Mouse (Mus musculus) myocyte (in vitro differentiated cells): ENCODE data around the gene Pnrc2. TPM values are rescaled to one million over a fixed set of nuclear protein-coding genes. Genes with fewer than 3 reads are reported as not detected.

Experiments
- H3K27me3 ChIP-seq: one replicate; pipeline ENCODE4 v1.6.1; 2011; ENCODE audit not compliant: control insufficient read depth, insufficient read depth, insufficient read length
- H3K36me3 ChIP-seq: one replicate; pipeline ENCODE4 v1.6.1; 2011; ENCODE audit not compliant: control insufficient read depth, insufficient read depth
- H3K4me2 ChIP-seq: one replicate; pipeline ENCODE4 v1.6.1; 2011; ENCODE audit warnings: low read depth, control low read depth
- H3K4me3 ChIP-seq: one replicate; pipeline ENCODE4 v1.5.1; 2011; ENCODE audit warnings: mild to moderate bottlenecking, control low read depth, moderate library complexity
- H3K79me2 ChIP-seq: one replicate; pipeline ENCODE4 v1.6.1; 2011; ENCODE audit not compliant: control insufficient read depth, insufficient read depth
- H3ac ChIP-seq: one replicate; pipeline ENCODE4 v1.6.1; 2011; ENCODE audit not compliant: control insufficient read depth, insufficient read length
- CEBPB ChIP-seq: IDR thresholded peaks from 2 replicates; pipeline ENCODE4 v1.6.1; 2011; ENCODE audit warnings: mild to moderate bottlenecking, moderate library complexity; ENCODE audit not compliant: poor library complexity, insufficient read depth, severe bottlenecking
- E2F4 ChIP-seq: IDR thresholded peaks from one replicate; pipeline ENCODE4 v1.6.1; 2011; ENCODE audit warnings: mild to moderate bottlenecking, control low read depth, moderate library complexity; ENCODE audit not compliant: insufficient read depth
- MAX ChIP-seq: IDR thresholded peaks from one replicate; pipeline ENCODE4 v1.6.1; 2011; ENCODE audit warnings: low read depth, mild to moderate bottlenecking, control low read depth
- MYOD1 ChIP-seq, 3 experiments: IDR thresholded peaks; one replicate each; pipeline ENCODE4 v1.6.1; 2011; ENCODE audit warnings: control low read depth in 2 of 3, low read depth in 2 of 3, mild to moderate bottlenecking in 2 of 3, moderate library complexity in 1 of 3; ENCODE audit not compliant: insufficient read length in 2 of 3, control insufficient read depth in 1 of 3
- MYOG ChIP-seq, 3 experiments: IDR thresholded peaks; one replicate each; pipeline ENCODE4 v1.6.1; 2011; ENCODE audit warnings: control low read depth in 2 of 3, low read depth in 2 of 3, mild to moderate bottlenecking in 2 of 3; ENCODE audit not compliant: insufficient read length in 2 of 3, control insufficient read depth in 1 of 3, insufficient read depth in 1 of 3
- POLR2A ChIP-seq: IDR thresholded peaks from one replicate; pipeline ENCODE4 v1.6.1; 2011; ENCODE audit warnings: low read depth, mild to moderate bottlenecking, control low read depth, moderate library complexity; ENCODE audit not compliant: insufficient read length
- POLR2AphosphoS2 ChIP-seq: IDR thresholded peaks from one replicate; pipeline ENCODE4 v1.6.1; 2011; ENCODE audit warnings: low read depth, control low read depth; ENCODE audit not compliant: insufficient read length
- REST ChIP-seq: IDR thresholded peaks from one replicate; pipeline ENCODE4 v1.6.1; 2011; ENCODE audit warnings: mild to moderate bottlenecking, control low read depth, moderate library complexity; ENCODE audit not compliant: insufficient read depth, insufficient read length
- SRF ChIP-seq: IDR thresholded peaks from one replicate; pipeline ENCODE4 v1.6.1; 2011; ENCODE audit warnings: low read depth; ENCODE audit not compliant: control insufficient read depth, insufficient read length
- TCF12 ChIP-seq: IDR thresholded peaks from one replicate; pipeline ENCODE4 v1.6.1; 2011; ENCODE audit warnings: mild to moderate bottlenecking, control low read depth; ENCODE audit not compliant: poor library complexity, insufficient read depth, severe bottlenecking
- TCF3 ChIP-seq: IDR thresholded peaks from one replicate; pipeline ENCODE4 v1.6.1; 2011; ENCODE audit warnings: low read depth, control low read depth; ENCODE audit not compliant: insufficient read length
- USF1 ChIP-seq: IDR thresholded peaks from one replicate; pipeline ENCODE4 v1.6.1; 2011; ENCODE audit warnings: low read depth, mild to moderate bottlenecking, control low read depth, moderate library complexity
- polyA plus RNA-seq: library from polyadenylated mRNA; unstranded; fragments of >200 nt; fragmentation: generic; extraction: Trizol; gene quantifications from one replicate; pipeline ENCODE4 v1.2.1, GENCODE M21; 2012; ENCODE audit warnings: missing spikeins

The Pnrc2 gene
- polyA plus RNA-seq, 1 experiment, result 45.2 TPM

DNA sequence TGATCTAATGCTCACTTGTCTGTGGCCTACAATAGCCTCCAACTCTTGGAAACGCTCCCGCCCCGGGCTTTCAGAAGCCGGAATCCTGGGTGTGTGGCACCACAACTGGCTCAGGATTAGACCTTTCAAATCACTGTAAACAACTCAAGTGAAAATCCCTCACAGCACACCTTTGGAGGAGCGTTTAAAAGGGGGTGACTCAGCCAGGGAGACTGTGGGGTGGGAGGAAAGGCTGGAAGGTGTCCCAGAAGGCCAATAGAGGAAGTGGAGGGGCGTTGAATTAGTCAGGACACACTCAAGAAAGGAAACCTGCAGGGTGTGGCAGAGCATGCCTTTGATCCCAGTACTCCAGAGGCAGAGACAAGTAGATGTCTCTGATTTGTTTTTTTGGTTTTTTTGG, 29.2 kb downstream of the Pnrc2 start:
- Histone ChIP-seq H3K27me3 (no peaks in the 10 kb centered on the region), H3K79me2 (no peaks in the 10 kb centered on the region), H3K4me2 (no peak overlapping the region), H3ac (no peak overlapping the region), H3K4me3 (no peak overlapping the region), H3K36me3 (no peaks in the 10 kb centered on the region)
- TF ChIP-seq POLR2AphosphoS2 (no peak), MYOG (IDR thresholded peaks at IDR 0.05; ENCODE audit: control insufficient read depth in 1 of 3, insufficient read depth in 1 of 3, insufficient read length in 2 of 3, low read depth in 2 of 3) (no peak), TCF12 (no peak), TCF3 (no peak), POLR2A (no peak), CEBPB (no peak), USF1 (no peak), SRF (no peak)

DNA sequence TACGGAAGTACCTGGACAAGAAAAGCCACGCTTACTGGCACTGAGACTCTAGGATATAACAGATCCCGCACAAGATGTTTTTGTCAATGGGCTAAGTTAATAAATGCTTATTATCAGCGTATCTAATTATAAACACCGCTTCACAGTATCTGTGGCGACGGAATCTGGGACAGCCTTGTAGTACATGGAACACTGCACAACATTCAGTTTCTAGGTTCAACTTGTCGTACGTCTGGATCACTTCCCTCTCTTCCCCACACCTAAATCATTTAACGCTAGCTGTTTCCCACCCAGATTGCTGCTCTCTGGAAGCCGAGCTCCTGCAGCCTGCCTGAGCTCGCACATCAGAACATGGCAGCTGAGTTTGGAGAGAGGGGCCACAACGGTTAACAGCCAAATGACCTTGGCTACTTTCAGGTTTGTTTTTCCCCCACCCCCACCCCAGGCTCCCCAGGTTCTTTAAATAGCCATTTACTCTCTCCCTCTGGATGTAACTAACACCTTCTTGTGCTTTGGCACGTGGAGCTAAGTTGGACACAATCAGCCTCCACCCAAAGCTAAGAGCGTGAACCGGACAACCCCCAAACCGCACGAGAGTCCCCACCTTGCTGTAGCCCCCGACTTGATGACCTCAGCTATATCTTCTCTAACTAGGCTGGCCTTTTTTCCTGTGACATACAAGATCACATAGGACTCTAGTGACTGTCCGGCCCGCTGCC, 34.2 kb downstream of the Pnrc2 start:
- Histone ChIP-seq H3K36me3 (no peaks in the 10 kb centered on the region), H3K79me2 (no peaks in the 10 kb centered on the region), H3K4me3 (no peak overlapping the region), H3K27me3 (no peaks in the 10 kb centered on the region), H3ac (no peak overlapping the region), H3K4me2 (no peak overlapping the region)
- TF ChIP-seq MYOG (IDR thresholded peaks at IDR 0.05; ENCODE audit: control insufficient read depth in 1 of 3, insufficient read depth in 1 of 3, insufficient read length in 2 of 3, low read depth in 2 of 3) (no peak), REST (no peak), SRF (no peak), TCF12 (no peak), POLR2A (no peak), USF1 (no peak), TCF3 (no peak), CEBPB (no peak), E2F4 (no peak), MAX (no peak), MYOD1 (IDR thresholded peaks at IDR 0.05; ENCODE audit: control insufficient read depth in 1 of 3, insufficient read length in 2 of 3, low read depth in 2 of 3) (no peak), POLR2AphosphoS2 (no peak)

DNA sequence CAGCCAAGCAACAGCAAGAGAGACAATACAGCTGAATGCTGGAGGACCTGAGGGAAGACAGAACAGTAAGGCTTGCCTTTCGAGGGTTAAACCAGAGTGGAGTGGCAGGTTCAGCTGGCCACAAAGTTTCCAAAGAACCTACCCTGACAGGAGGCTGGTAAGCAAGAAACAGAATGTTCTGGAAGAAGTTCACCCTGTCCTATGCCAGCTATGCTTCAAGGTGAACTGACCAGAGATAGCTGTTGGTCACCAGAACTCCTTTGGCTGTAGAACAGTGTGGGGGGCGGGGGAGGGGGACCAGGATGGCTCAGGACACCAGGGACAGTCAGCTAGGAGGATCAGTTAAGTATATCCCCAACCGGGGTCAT, 34.7 kb downstream of the Pnrc2 start:
- no peak overlapping the region for H3K4me3 ChIP-seq
- TF ChIP-seq REST (no peak), USF1 (no peak), MYOG (IDR thresholded peaks at IDR 0.05; ENCODE audit: control insufficient read depth in 1 of 3, insufficient read depth in 1 of 3, insufficient read length in 2 of 3, low read depth in 2 of 3) (no peak), TCF12 (no peak), TCF3 (no peak), MYOD1 (IDR thresholded peaks at IDR 0.05; ENCODE audit: control insufficient read depth in 1 of 3, insufficient read length in 2 of 3, low read depth in 2 of 3) (no peak), CEBPB (no peak), POLR2AphosphoS2 (no peak)
- no peak overlapping the region for H3K4me2 ChIP-seq
- H3K36me3 ChIP-seq, result no peaks in the 10 kb centered on the region
- no peak overlapping the region for H3ac ChIP-seq
- H3K27me3 ChIP-seq, result no peaks in the 10 kb centered on the region
- H3K79me2 ChIP-seq, result no peaks in the 10 kb centered on the region

DNA sequence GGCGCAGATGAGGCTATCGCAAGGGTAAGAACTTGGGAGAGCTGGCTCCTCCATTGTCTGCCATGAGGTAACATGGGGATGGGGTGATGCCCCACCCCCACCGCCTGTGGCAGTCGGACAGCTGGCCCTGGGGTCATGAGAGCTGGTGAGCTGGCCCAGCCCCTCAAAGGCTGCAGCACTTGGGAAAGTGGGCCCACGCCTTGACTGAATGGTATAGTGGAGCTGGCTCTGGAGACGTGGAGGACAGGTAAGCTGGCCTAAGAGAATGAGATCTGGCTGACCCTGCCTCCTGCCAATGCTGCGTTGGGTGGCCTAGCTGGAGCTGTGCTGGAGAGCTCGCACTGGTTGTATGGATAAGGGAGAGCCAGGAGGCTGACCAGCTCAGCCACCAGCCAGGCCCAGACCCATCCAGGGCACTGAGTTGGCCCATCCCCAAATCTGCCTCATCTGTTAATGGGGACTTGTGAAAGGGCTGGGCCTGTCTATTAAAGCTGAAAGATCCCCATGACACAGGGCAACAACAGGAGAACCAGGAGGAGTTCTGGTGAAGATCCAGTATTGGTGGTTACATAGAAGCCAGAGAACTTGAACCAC, 39.4 kb downstream of the Pnrc2 start:
- no peak overlapping the region for H3K4me3 ChIP-seq
- no peak overlapping the region for H3K4me2 ChIP-seq
- no peaks in the 10 kb centered on the region for H3K79me2 ChIP-seq
- H3K27me3 ChIP-seq, result no peaks in the 10 kb centered on the region
- no peak overlapping the region for H3ac ChIP-seq
- TF ChIP-seq SRF (no peak), E2F4 (no peak), MYOG (IDR thresholded peaks at IDR 0.05; ENCODE audit: control insufficient read depth in 1 of 3, insufficient read depth in 1 of 3, insufficient read length in 2 of 3, low read depth in 2 of 3) (no peak), CEBPB (no peak), USF1 (no peak), REST (no peak), MAX (no peak), TCF3 (no peak), MYOD1 (IDR thresholded peaks at IDR 0.05; ENCODE audit: control insufficient read depth in 1 of 3, insufficient read length in 2 of 3, low read depth in 2 of 3) (no peak), POLR2A (no peak), TCF12 (no peak)
- H3K36me3 ChIP-seq, result no peaks in the 10 kb centered on the region
